Mouse (Mus musculus): ENCODE data around the gene Plod3. TPM values are rescaled to one million over a fixed set of nuclear protein-coding genes. Genes with fewer than 3 reads are reported as not detected.
"Not testable (repeated sequence)": the region's sequence is repeated elsewhere in the genome, so short reads cannot be mapped to it uniquely, and the experiment has no call there.

Plod3 gene
- total RNA-seq (2021) = 10 to 100 TPM; 36.9 to 45.6 TPM

- intact Hi-C loops (cut with DNase I) = loop anchor here (2.0 kb wide), 1 partner anchor 24 kb away; no protein-coding TSS in a partner anchor
- peak in 1 of 2 experiments; percentile 91 for DNase-seq
Observed at GRCm38 (mm10) chr5:136986695-136987137, at the start of gene Plod3. TSS of gene Plod3 (plus strand) at chr5:136987019.

- DNase-seq = no peak
- intact Hi-C loops (cut with DNase I) = no loop called here
Observed at GRCm38 (mm10) chr5:136937621-136938020, 49.2 kb upstream of the Plod3 start.

GRCm38 (mm10) chr5:136939284-136939683, 47.5 kb upstream of the Plod3 start:
- intact Hi-C loops (cut with DNase I) = no loop called here
- peak in 1 of 2 experiments; percentile 13 for DNase-seq

GRCm38 (mm10) chr5:136940029-136940428, 46.8 kb upstream of the Plod3 start:
- DNase-seq; intact Hi-C loops (cut with DNase I): not testable (repeated sequence)

- DNase-seq = no peak
- intact Hi-C loops (cut with DNase I) = no loop called here
Observed at GRCm38 (mm10) chr5:136940845-136941560, 45.8 kb upstream of the Plod3 start.

- DNase-seq = no peak
- intact Hi-C loops (cut with DNase I) = no loop called here
Observed at GRCm38 (mm10) chr5:136942781-136943180, 44.0 kb upstream of the Plod3 start.

GRCm38 (mm10) chr5:136943382-136943781, 43.4 kb upstream of the Plod3 start:
- DNase-seq = no peak
- intact Hi-C loops (cut with DNase I) = no loop called here

GRCm38 (mm10) chr5:136945084-136945483, 41.7 kb upstream of the Plod3 start:
- no peak for DNase-seq
- intact Hi-C loops (cut with DNase I) = no loop called here

- DNase-seq = no peak
- intact Hi-C loops (cut with DNase I) = no loop called here
Observed at GRCm38 (mm10) chr5:136947874-136948273, 38.9 kb upstream of the Plod3 start.

GRCm38 (mm10) chr5:136949551-136950336, 37.1 kb upstream of the Plod3 start:
- DNase-seq; intact Hi-C loops (cut with DNase I): not testable (repeated sequence)

GRCm38 (mm10) chr5:136950521-136950920, 36.3 kb upstream of the Plod3 start:
- no peak for DNase-seq
- intact Hi-C loops (cut with DNase I) = no loop called here

- DNase-seq = no peak
- intact Hi-C loops (cut with DNase I) = no loop called here
Observed at GRCm38 (mm10) chr5:136952153-136952552, 34.7 kb upstream of the Plod3 start.

- peak; percentile 94 for DNase-seq
- intact Hi-C loops (cut with DNase I) = no loop called here
Observed at GRCm38 (mm10) chr5:136953015-136953414, 33.8 kb upstream of the Plod3 start, which contains the start of gene Fis1. TSS of gene Fis1 (plus strand) at chr5:136953275.

GRCm38 (mm10) chr5:136953440-136953951, 33.3 kb upstream of the Plod3 start:
- peak; percentile 40 to 43 for DNase-seq
- intact Hi-C loops (cut with DNase I) = no loop called here

GRCm38 (mm10) chr5:136955622-136956021, 31.2 kb upstream of the Plod3 start:
- no peak for DNase-seq
- intact Hi-C loops (cut with DNase I) = no loop called here

GRCm38 (mm10) chr5:136957250-136957649, 29.6 kb upstream of the Plod3 start:
- intact Hi-C loops (cut with DNase I) = no loop called here
- DNase-seq = no peak

- no peak for DNase-seq
- intact Hi-C loops (cut with DNase I) = no loop called here
Observed at GRCm38 (mm10) chr5:136958991-136959605, 27.7 kb upstream of the Plod3 start.

GRCm38 (mm10) chr5:136960053-136960452, 26.8 kb upstream of the Plod3 start:
- intact Hi-C loops (cut with DNase I) = no loop called here
- no peak for DNase-seq

- no peak for DNase-seq
Observed at GRCm38 (mm10) chr5:136961334-136961982, 25.4 kb upstream of the Plod3 start.

GRCm38 (mm10) chr5:136961983-136962461, 24.8 kb upstream of the Plod3 start:
- peak; percentile 87 to 95 for DNase-seq
- intact Hi-C loops (cut with DNase I) = loop anchor here (2.0 kb wide), 1 partner anchor 25 kb away; the partner anchor contains the start of gene Plod3

More at GRCm38 (mm10) chr5:136961334-136961982, 25.4 kb upstream of the Plod3 start:
- intact Hi-C loops (cut with DNase I) = no loop called here
